Mouse (Mus musculus): ENCODE measurements at regions not wholly inside any gene's neighbourhood (a gene's known extent, or its start where the extent isn't known, plus 50 kb on each side); places are given as distances from the start of the nearest gene placed in this dataset.

- ATAC-seq (ENCODE audit: low FRiP score, low read depth) (no peak), DNase-seq (ENCODE audit: low spot score) (no peak)
- no peak for TF ChIP-seq POLR2A (IDR thresholded peaks at IDR 0.05; ENCODE audit: borderline replicate concordance, extremely low read depth, insufficient read depth, insufficient read length)
- no peak overlapping the region for H3K27ac ChIP-seq (replicated peaks; ENCODE audit: low read depth, low read length)
- H3K4me2 ChIP-seq (replicated peaks; ENCODE audit: low read depth, low read length, severe bottlenecking) = no peak overlapping the region
- no peaks in the 10 kb centered on the region for H3K36me3 ChIP-seq (ENCODE audit: control insufficient read depth, insufficient read depth, low read length)
- H3K27me3 ChIP-seq (ENCODE audit: control insufficient read depth, insufficient read depth, low read length) = no peaks in the 10 kb centered on the region
- no peaks in the 10 kb centered on the region for H3K9me3 ChIP-seq (ENCODE audit: control insufficient read depth, low read length)
- no peak overlapping the region for H3K4me3 ChIP-seq (replicated peaks; ENCODE audit: low read length)
- no peaks in the 10 kb centered on the region for H3K4me1 ChIP-seq (ENCODE audit: control insufficient read depth, insufficient read depth, low read length)
- WGBS = 72% methylated on average over 7 of the region's 7 CpGs
- H3K9ac ChIP-seq (ENCODE audit: low read depth, low read length, severe bottlenecking) = no peak overlapping the region
Observed at GRCm38 (mm10) chr16:10080121-10080679, 84.8 kb upstream of the Grin2a start.

- Histone ChIP-seq H3K9me3 (ENCODE audit: control insufficient read depth, low read length) (no peaks in the 10 kb centered on the region), H3K36me3 (ENCODE audit: control insufficient read depth, insufficient read depth, low read length) (no peaks in the 10 kb centered on the region), H3K27ac (replicated peaks; ENCODE audit: low read depth, low read length) (no peak overlapping the region), H3K4me2 (replicated peaks; ENCODE audit: low read depth, low read length, severe bottlenecking) (no peak overlapping the region), H3K4me1 (ENCODE audit: control insufficient read depth, insufficient read depth, low read length) (no peaks in the 10 kb centered on the region), H3K27me3 (ENCODE audit: control insufficient read depth, insufficient read depth, low read length) (no peaks in the 10 kb centered on the region), H3K4me3 (replicated peaks; ENCODE audit: low read length) (no peak overlapping the region), H3K9ac (ENCODE audit: low read depth, low read length, severe bottlenecking) (no peak overlapping the region)
- no peak for TF ChIP-seq POLR2A (IDR thresholded peaks at IDR 0.05; ENCODE audit: borderline replicate concordance, extremely low read depth, insufficient read depth, insufficient read length)
- 26% methylated on average over 6 of the region's 6 CpGs for WGBS
- ATAC-seq (ENCODE audit: low FRiP score, low read depth) (no peak), DNase-seq (ENCODE audit: low spot score) (peak; percentile 22)
Observed at GRCm38 (mm10) chr16:10073158-10073557, 77.8 kb upstream of the Grin2a start.

GRCm38 (mm10) chr16:10063491-10063890, 68.1 kb upstream of the Grin2a start:
- no peaks in the 10 kb centered on the region for H3K36me3 ChIP-seq (ENCODE audit: control insufficient read depth, insufficient read depth, low read length)
- no peak overlapping the region for H3K27ac ChIP-seq (replicated peaks; ENCODE audit: low read depth, low read length)
- H3K4me2 ChIP-seq (replicated peaks; ENCODE audit: low read depth, low read length, severe bottlenecking) = no peak overlapping the region
- H3K27me3 ChIP-seq (ENCODE audit: control insufficient read depth, insufficient read depth, low read length) = no peaks in the 10 kb centered on the region
- H3K9ac ChIP-seq (ENCODE audit: low read depth, low read length, severe bottlenecking) = no peak overlapping the region
- ATAC-seq (ENCODE audit: low FRiP score, low read depth) = no peak
- WGBS = 61% methylated on average over 8 of the region's 8 CpGs
- no peak for TF ChIP-seq POLR2A (IDR thresholded peaks at IDR 0.05; ENCODE audit: borderline replicate concordance, extremely low read depth, insufficient read depth, insufficient read length)
- H3K4me3 ChIP-seq (replicated peaks; ENCODE audit: low read length) = no peak overlapping the region
- DNase-seq (ENCODE audit: low spot score) = no peak
- H3K4me1 ChIP-seq (ENCODE audit: control insufficient read depth, insufficient read depth, low read length) = no peaks in the 10 kb centered on the region
- H3K9me3 ChIP-seq (ENCODE audit: control insufficient read depth, low read length) = no peaks in the 10 kb centered on the region

- TF ChIP-seq POLR2A (IDR thresholded peaks at IDR 0.05; ENCODE audit: borderline replicate concordance, extremely low read depth, insufficient read depth, insufficient read length) = no peak
- Histone ChIP-seq H3K36me3 (ENCODE audit: control insufficient read depth, insufficient read depth, low read length) (no peaks in the 10 kb centered on the region), H3K4me3 (replicated peaks; ENCODE audit: low read length) (no peak overlapping the region), H3K27me3 (ENCODE audit: control insufficient read depth, insufficient read depth, low read length) (no peaks in the 10 kb centered on the region), H3K4me2 (replicated peaks; ENCODE audit: low read depth, low read length, severe bottlenecking) (no peak overlapping the region), H3K9me3 (ENCODE audit: control insufficient read depth, low read length) (no peaks in the 10 kb centered on the region), H3K9ac (ENCODE audit: low read depth, low read length, severe bottlenecking) (no peak overlapping the region), H3K4me1 (ENCODE audit: control insufficient read depth, insufficient read depth, low read length) (no peaks in the 10 kb centered on the region), H3K27ac (replicated peaks; ENCODE audit: low read depth, low read length) (no peak overlapping the region)
- ATAC-seq (ENCODE audit: low FRiP score, low read depth) (no peak), DNase-seq (ENCODE audit: low spot score) (peak; percentile 14)
- 80% methylated on average over 4 of the region's 4 CpGs for WGBS
Observed at GRCm38 (mm10) chr16:10058094-10058493, 62.7 kb upstream of the Grin2a start.

All from limb, embryonic 14.5 days (tissue).